8 mouse cellular contexts compared by ENCODE assay signal in the genomic region with DNA sequence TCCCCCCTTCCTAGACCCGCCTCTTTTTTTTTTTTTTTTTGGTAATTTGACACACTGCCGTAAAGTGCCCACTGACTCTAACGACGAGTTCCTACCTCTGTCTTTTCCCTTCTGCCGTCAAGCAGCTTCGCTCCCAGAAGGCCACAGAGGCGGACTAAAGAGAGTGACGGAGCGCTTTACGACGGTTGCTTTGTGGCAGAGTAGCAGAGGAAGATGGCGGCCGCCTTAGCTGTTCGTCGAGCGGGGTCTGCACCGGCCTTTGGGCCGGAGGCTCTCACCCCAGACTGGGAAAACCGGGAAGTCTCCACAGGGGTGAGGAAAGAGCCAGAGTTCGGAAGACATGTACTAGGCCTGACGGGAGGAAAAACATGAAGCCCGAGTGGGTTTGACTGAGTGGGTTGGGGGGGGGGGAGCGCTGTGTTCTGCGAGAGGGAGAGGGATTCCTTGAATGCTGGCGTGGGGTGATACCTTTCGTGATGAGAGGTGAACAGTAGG. TPM values are rescaled to one million over a fixed set of nuclear protein-coding genes. Genes with fewer than 3 reads are reported as not detected.
DNase-seq lines count a peak whose midpoint lies in the region; ATAC-seq lines count a peak whose summit lies in the region.

A gene (plus strand): TSS at position 184 of the 495 bp plus-strand sequence.

- H3K4me2 ChIP-seq in hindbrain, embryonic 11.5 days (replicated peaks; ENCODE audit: low read depth, low read length), result peak within 1 kb of the TSS; percentile 47

- H3K27me3 ChIP-seq in hindbrain, embryonic 11.5 days (ENCODE audit: control insufficient read depth, insufficient read depth, low read length), result no peaks in the 10 kb centered on the region

- peak within 1 kb of the TSS; percentile 75 for H3K9ac ChIP-seq in hindbrain, embryonic 11.5 days (ENCODE audit: low read depth, low read length)

- WGBS in hindbrain, embryonic 11.5 days, result 0% methylated on average over 25 of the region's 26 CpGs

- no peak within 1 kb of the TSS for H3K27ac ChIP-seq in hindbrain, embryonic 11.5 days (ENCODE audit: low read depth, low read length)

- peak; percentile 92 for ATAC-seq in hindbrain, embryonic 11.5 days (ENCODE audit: low FRiP score)

- DNase-seq in Muller cell, postnatal 12 days (ENCODE audit: inconsistent ontology term), result peak; percentile 96
- DNase-seq in cerebellum, adult 9-11 months, result peak; percentile 96
- DNase-seq in frontal cortex, adult 2 months (ENCODE audit: extremely low spot score in 1 of 2, low spot score in 1 of 2), result peak; percentile 96
- DNase-seq in hindbrain, embryonic 11.5 days (ENCODE audit: low spot score), result peak; percentile 92
- peak; percentile 90 to 91 for DNase-seq in layer of hippocampus, postnatal 10 days (ENCODE audit: low spot score in 2 of 2)
- DNase-seq in lung, postnatal 10 days, result peak; percentile 97
- peak; percentile 84 for DNase-seq in ovary, postnatal 36 days (ENCODE audit: low spot score)
- DNase-seq in thymus, postnatal 25 days, result peak; percentile 88

- no peaks in the 10 kb centered on the region for H3K9me3 ChIP-seq in hindbrain, embryonic 11.5 days (ENCODE audit: control insufficient read depth, low read length)

- peak within 1 kb of the TSS; percentile 81 for H3K4me3 ChIP-seq in hindbrain, embryonic 11.5 days (ENCODE audit: low read depth, low read length)

- peaks cover 4% of the 10 kb centered on the region for H3K4me1 ChIP-seq in hindbrain, embryonic 11.5 days (replicated peaks; ENCODE audit: control insufficient read depth, insufficient read depth, low read length)

- H3K36me3 ChIP-seq in hindbrain, embryonic 11.5 days (ENCODE audit: control insufficient read depth, insufficient read depth, low read length), result peaks cover 9% of the 10 kb centered on the region; the same call in 1 of the 2 replicates

RNA-seq across cellular contexts. Expression of the gene that starts here (rescaled TPM):
- polyA plus RNA-seq in frontal cortex, adult 2 months (2012; rRNA removed), result 245 and 249 TPM in 2 replicates
- 895 and 918 TPM in 2 replicates for polyA plus RNA-seq in hindbrain, embryonic 11.5 days (2014; fragmentation: Nextera tagmentation; extraction: Ambion mirVana)
- total RNA-seq in layer of hippocampus, postnatal 10 days (2021), result 100 to 1,000 TPM; 221 to 229 TPM
